Mouse (Mus musculus) erythroblast, embryonic 14.5 days (primary cell): ENCODE data around the gene Ccdc73.

Source experiments
- GATA1 ChIP-seq: IDR thresholded peaks from 2 replicates; pipeline ENCODE4 v1.6.1; 2012; ENCODE audit warnings: low read length, inconsistent platforms, mixed read lengths
- TAL1 ChIP-seq: IDR thresholded peaks from 3 replicates; pipeline ENCODE4 v1.6.1; 2012; ENCODE audit warnings: low read length, inconsistent platforms, mixed read lengths

GRCm38 (mm10) chr2:104915709-104916108 is 48.1 kb downstream of the Ccdc73 start:
- TF ChIP-seq TAL1 = no peak
- no peak for TF ChIP-seq GATA1
